Mouse (Mus musculus) liver, embryonic 16.5 days (tissue): ENCODE measurements around the gene Trpv5. TPM values are rescaled to one million over a fixed set of nuclear protein-coding genes. Genes with fewer than 3 reads are reported as not detected.

ENCODE experiments used
- ATAC-seq: fragments of 200-750 bp; cut with Nextera tagmentation; 2 replicates; pipeline ENCODE4 v1.8.0; 2017; ENCODE audit warnings: low read depth, mild to moderate bottlenecking, moderate number of reproducible peaks, moderate library complexity
- H3K27ac ChIP-seq: fragments of 300-500 bp; sonication (generic); 2 replicates; pipeline ENCODE4 v1.5.1; 2014; ENCODE audit warnings: mild to moderate bottlenecking, low read length
- H3K27me3 ChIP-seq: fragments of 300-500 bp; sonication (generic); 2 replicates; pipeline ENCODE4 v1.6.1; 2014; ENCODE audit warnings: low read depth, low read length, mixed read lengths; ENCODE audit not compliant: control insufficient read depth, insufficient read depth
- H3K36me3 ChIP-seq: fragments of 300-500 bp; sonication (generic); 2 replicates; pipeline ENCODE4 v1.6.1; 2014; ENCODE audit warnings: mild to moderate bottlenecking; ENCODE audit not compliant: control insufficient read depth, insufficient read depth
- H3K4me1 ChIP-seq: fragments of 300-500 bp; sonication (generic); 2 replicates; pipeline ENCODE4 v1.6.1; 2014; ENCODE audit warnings: low read depth, low read length, mixed read lengths; ENCODE audit not compliant: control insufficient read depth
- H3K4me2 ChIP-seq: fragments of 300-500 bp; sonication (generic); 2 replicates; pipeline ENCODE4 v1.6.1; 2014; ENCODE audit warnings: low read depth, low read length, mixed read lengths
- H3K4me3 ChIP-seq: fragments of 300-500 bp; sonication (generic); 2 replicates; pipeline ENCODE4 v1.5.1; 2014; ENCODE audit warnings: low read depth, mild to moderate bottlenecking, low read length
- H3K9ac ChIP-seq: fragments of 300-500 bp; sonication (generic); 2 replicates; pipeline ENCODE4 v1.6.1; 2014; ENCODE audit warnings: low read depth, low read length
- H3K9me3 ChIP-seq: fragments of 300-500 bp; sonication (generic); replicated peaks from 2 replicates; pipeline ENCODE4 v1.6.1; 2016; ENCODE audit warnings: low read length; ENCODE audit not compliant: control insufficient read depth
- WGBS: fragments of 180-500 bp; shearing (Covaris S2); extraction: QIAGEN DNeasy Blood & Tissue Kit; methylation state at CpG from one replicate; pipeline ENCODE4 v1.1.7; 2014; ENCODE audit not compliant: insufficient replicate concordance; 5-methylcytosine and 5-hydroxymethylcytosine counted together
- polyA plus RNA-seq: library from polyadenylated mRNA; unstranded; fragments of >200 nt; fragmentation: Nextera tagmentation; extraction: Ambion mirVana; gene quantifications from 2 replicates; pipeline ENCODE4 v1.2.1, GENCODE M21; 2015

The Trpv5 gene
- polyA plus RNA-seq, 1 experiment from 2014 or later, result 0.05 TPM

DNA sequence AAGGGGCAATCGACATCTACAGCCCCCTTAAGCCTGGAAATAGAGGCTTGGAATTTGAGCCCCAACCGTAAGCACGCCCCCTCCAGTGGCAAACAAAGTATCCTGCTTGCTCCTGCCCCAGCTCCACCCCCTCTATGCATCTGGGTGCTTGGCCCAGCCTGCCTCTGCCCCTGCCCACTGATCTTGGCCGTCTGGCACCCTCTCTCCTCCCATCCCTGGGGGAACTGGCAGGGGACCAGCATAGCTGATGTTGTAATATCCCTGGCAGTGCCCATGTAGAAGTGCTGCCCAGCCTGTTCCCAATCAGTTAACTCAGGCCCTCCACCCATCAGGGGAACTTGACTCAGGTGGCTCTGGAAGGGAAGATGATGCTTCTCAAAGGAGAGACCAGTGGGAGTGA, 74.4 kb downstream of the Trpv5 start:
- no peak overlapping the region for H3K9ac ChIP-seq
- peaks cover 4% of the 10 kb centered on the region; the same call in 1 of the 2 replicates for H3K4me1 ChIP-seq
- no peak overlapping the region for H3K4me3 ChIP-seq
- no peak for ATAC-seq
- H3K36me3 ChIP-seq, result no peaks in the 10 kb centered on the region
- 15% methylated on average over 4 of the region's 4 CpGs for WGBS
- no peak overlapping the region for H3K4me2 ChIP-seq
- H3K27ac ChIP-seq, result no peak overlapping the region
- H3K27me3 ChIP-seq, result peaks cover 10% of the 10 kb centered on the region
- no peaks in the 10 kb centered on the region for H3K9me3 ChIP-seq

DNA sequence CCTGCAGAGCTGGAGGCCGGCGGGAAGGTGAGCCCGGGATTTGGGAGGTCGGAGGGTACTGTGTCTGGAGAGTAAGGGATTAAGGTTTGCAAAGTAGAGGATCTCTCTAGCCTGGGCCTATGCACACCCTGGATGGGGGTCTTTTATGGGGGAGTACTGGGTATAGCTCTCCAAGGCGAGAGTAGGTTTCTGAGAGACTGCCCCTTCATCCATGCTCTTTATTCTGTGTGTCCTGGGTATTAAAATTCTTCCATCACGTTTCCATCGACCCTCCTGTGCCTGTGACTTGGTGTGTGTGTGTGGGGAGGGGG, 74.8 kb downstream of the Trpv5 start:
- no peak for ATAC-seq

DNA sequence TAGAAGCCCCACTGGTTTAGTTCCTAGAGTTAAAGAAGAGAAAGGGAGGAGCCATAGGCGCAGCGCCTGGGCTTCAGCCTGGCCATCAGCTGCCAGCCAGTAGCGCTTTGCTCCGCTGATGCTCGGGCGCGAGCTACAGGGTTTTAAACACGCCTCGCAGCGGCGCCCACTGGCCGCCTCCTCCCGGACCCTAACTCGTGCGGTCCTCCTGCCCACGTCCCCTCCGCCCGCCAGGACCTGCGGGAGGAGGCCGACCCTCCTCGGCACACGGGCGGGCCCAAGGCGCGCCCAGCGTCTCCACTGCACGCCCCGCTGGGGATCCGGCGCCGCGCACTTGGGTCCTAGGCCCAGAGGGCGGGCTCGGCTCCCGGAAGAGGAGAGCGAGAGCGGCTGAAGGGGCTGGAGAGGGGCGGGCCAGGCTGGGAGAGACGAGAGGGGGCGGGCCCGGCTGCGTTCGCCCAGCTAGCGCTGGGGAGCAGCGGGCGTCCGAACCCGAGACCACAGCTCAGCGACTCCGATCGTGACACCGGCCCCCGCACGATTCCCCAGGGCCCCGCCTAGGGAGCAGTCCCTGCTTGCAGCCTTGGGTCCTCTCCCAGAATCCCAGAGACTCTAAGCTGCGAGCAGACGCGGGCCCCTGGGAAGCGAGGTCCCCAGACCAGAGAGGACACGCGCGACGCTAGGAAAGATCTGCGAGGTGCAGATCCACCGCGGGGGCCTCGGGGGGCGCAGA, 75.3 kb downstream of the Trpv5 start, which contains the start of gene Ephb6:
Gene Ephb6, plus strand, starts transcription at position 422 of the 733 bp plus-strand sequence.
- Histone ChIP-seq H3K4me2 (peak within 1 kb of the TSS; percentile 81), H3K27me3 (peaks cover 10% of the 10 kb centered on the region), H3K4me3 (peak within 1 kb of the TSS; percentile 68), H3K36me3 (no peaks in the 10 kb centered on the region), H3K9me3 (no peaks in the 10 kb centered on the region), H3K4me1 (peaks cover 4% of the 10 kb centered on the region; the same call in 1 of the 2 replicates), H3K27ac (no peak within 1 kb of the TSS), H3K9ac (peak within 1 kb of the TSS; percentile 47)
- under 1% methylated on average over 66 of the region's 68 CpGs for WGBS
- peak; percentile 86 for ATAC-seq

More for the DNA sequence above, 74.8 kb downstream of the Trpv5 start:
- Histone ChIP-seq H3K9ac (peak overlapping the region; percentile 36), H3K36me3 (no peaks in the 10 kb centered on the region), H3K4me1 (peaks cover 4% of the 10 kb centered on the region; the same call in 1 of the 2 replicates), H3K27ac (no peak overlapping the region), H3K4me2 (peak overlapping the region; percentile 81), H3K9me3 (no peaks in the 10 kb centered on the region), H3K27me3 (peaks cover 10% of the 10 kb centered on the region), H3K4me3 (peak overlapping the region; percentile 68)
- WGBS, result 4% methylated on average over 7 of the region's 7 CpGs

DNA sequence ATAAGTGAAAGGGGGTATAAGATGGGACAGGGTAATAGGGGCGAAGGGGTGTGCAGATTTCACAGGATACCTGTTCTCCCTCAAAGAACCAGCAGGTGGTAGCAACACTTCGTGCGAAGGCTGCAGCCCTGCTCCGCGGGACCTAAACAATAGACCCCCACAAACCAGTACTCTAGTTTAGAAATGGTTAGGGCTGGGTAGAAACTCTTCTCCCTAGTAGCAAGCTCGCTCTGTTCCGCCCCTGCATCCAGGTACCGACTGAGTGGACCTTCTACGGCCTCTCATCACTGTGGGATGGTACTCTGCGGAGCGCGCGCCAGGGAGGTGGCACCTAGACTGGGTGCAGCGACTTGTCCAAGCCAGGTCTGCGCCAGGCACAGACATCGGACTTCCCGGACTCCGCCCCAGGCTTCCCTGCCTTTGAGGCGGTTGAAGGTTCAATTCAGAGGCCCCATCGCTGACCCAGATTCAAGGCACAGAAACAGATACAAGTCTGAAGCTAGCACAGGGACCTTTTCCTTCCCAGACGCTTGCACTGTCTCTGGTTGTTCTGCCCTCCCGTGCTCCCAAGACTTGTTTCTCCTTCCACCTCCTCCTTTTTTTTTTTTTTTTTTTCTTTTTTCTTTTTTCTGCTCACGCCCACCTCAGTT, 76.0 kb downstream of the Trpv5 start:
- Histone ChIP-seq H3K9ac (peak overlapping the region; percentile 47; the same call in 1 of the 2 replicates), H3K9me3 (no peaks in the 10 kb centered on the region), H3K4me1 (peaks cover 4% of the 10 kb centered on the region; the same call in 1 of the 2 replicates), H3K36me3 (no peaks in the 10 kb centered on the region), H3K27ac (no peak overlapping the region), H3K4me2 (peak overlapping the region; percentile 81), H3K4me3 (peak overlapping the region; percentile 68), H3K27me3 (peaks cover 10% of the 10 kb centered on the region)
- 1% methylated on average over 23 of the region's 23 CpGs for WGBS
- peak; percentile 35; the same call in 1 of the 2 replicates for ATAC-seq

Other genes starting within 250 kb of the Trpv5 start
- gene Gm10334, start 234.6 kb downstream of the Trpv5 start, polyA plus RNA-seq, result 0.18 and 1.7 TPM in 2 replicates
- gene Prss1, start 221.8 kb downstream of the Trpv5 start, polyA plus RNA-seq, result 0.58 and 5.6 TPM in 2 replicates
- gene Prss2, start 159.0 kb downstream of the Trpv5 start, polyA plus RNA-seq, result 0.46 and 4.0 TPM in 2 replicates
- gene Ephb6, start 75.3 kb downstream of the Trpv5 start, polyA plus RNA-seq, result 0.65 and 0.92 TPM in 2 replicates
- gene Trpv6, start 44.4 kb downstream of the Trpv5 start, polyA plus RNA-seq, result 0.02 and 0.06 TPM in 2 replicates
- not detected in 2 replicates for gene Llcfc1, start 3.7 kb upstream of the Trpv5 start, polyA plus RNA-seq
- gene Kel, start 23.6 kb upstream of the Trpv5 start, polyA plus RNA-seq, result 308 and 322 TPM in 2 replicates
- gene Olfr459, start 94.4 kb upstream of the Trpv5 start, polyA plus RNA-seq, result not detected in 2 replicates
- gene Pip, start 166.8 kb upstream of the Trpv5 start, polyA plus RNA-seq, result not detected in 2 replicates
- gene Sval2, start 172.2 kb upstream of the Trpv5 start, polyA plus RNA-seq, result not detected in 2 replicates